Mouse (Mus musculus) limb, embryonic 12.5 days (tissue): ENCODE measurements around the gene Ttc30b. TPM values are rescaled to one million over a fixed set of nuclear protein-coding genes. Genes with fewer than 3 reads are reported as not detected.
A peak's percentile ranks its signal among the peaks of the same experiment; 100 is the strongest.
"Not testable (repeated sequence)": the region's sequence is repeated elsewhere in the genome, so short reads cannot be mapped to it uniquely, and the experiment has no call there.

Experiments
- ATAC-seq: fragments of 200-750 bp; cut with Nextera tagmentation; 2 replicates; pipeline ENCODE4 v1.8.0; 2017; ENCODE audit warnings: low read depth, moderate TSS enrichment; ENCODE audit not compliant: insufficient number of reproducible peaks, insufficient read depth, low FRiP score, low TSS enrichment
- H3K27ac ChIP-seq: fragments of 300-500 bp; sonication (generic); 2 replicates; pipeline ENCODE4 v1.5.1; 2016; ENCODE audit warnings: mild to moderate bottlenecking, moderate library complexity
- H3K27me3 ChIP-seq: fragments of 300-500 bp; sonication (generic); 2 replicates; pipeline ENCODE4 v1.6.1; 2016; ENCODE audit warnings: mild to moderate bottlenecking, moderate library complexity
- H3K36me3 ChIP-seq: fragments of 300-500 bp; sonication (generic); 2 replicates; pipeline ENCODE4 v1.6.1; 2016; ENCODE audit warnings: mild to moderate bottlenecking, moderate library complexity
- H3K4me1 ChIP-seq: fragments of 300-500 bp; sonication (generic); replicated peaks from 2 replicates; pipeline ENCODE4 v1.6.1; 2016
- H3K4me2 ChIP-seq: fragments of 300-500 bp; sonication (generic); 2 replicates; pipeline ENCODE4 v1.6.1; 2016; ENCODE audit warnings: mild to moderate bottlenecking, moderate library complexity
- H3K4me3 ChIP-seq: fragments of 300-500 bp; sonication (generic); replicated peaks from 2 replicates; pipeline ENCODE4 v1.5.1; 2016; ENCODE audit warnings: mild to moderate bottlenecking
- H3K9ac ChIP-seq: fragments of 300-500 bp; sonication (generic); replicated peaks from 2 replicates; pipeline ENCODE4 v1.6.1; 2016; ENCODE audit warnings: mild to moderate bottlenecking, moderate library complexity
- H3K9me3 ChIP-seq: fragments of 300-500 bp; sonication (generic); 2 replicates; pipeline ENCODE4 v1.6.1; 2016; ENCODE audit warnings: mild to moderate bottlenecking, moderate library complexity
- WGBS: fragments of 180-500 bp; shearing (Covaris S2); methylation state at CpG from one replicate; pipeline ENCODE4 v1.1.7; 2016; 5-methylcytosine and 5-hydroxymethylcytosine counted together
- polyA plus RNA-seq: library from polyadenylated mRNA; unstranded; fragments of >200 nt; fragmentation: Nextera tagmentation; extraction: Ambion mirVana; gene quantifications from 2 replicates; pipeline ENCODE4 v1.2.1, GENCODE M21; 2016

Gene Ttc30b
- 9.2 and 9.9 TPM in 2 replicates for polyA plus RNA-seq

DNA sequence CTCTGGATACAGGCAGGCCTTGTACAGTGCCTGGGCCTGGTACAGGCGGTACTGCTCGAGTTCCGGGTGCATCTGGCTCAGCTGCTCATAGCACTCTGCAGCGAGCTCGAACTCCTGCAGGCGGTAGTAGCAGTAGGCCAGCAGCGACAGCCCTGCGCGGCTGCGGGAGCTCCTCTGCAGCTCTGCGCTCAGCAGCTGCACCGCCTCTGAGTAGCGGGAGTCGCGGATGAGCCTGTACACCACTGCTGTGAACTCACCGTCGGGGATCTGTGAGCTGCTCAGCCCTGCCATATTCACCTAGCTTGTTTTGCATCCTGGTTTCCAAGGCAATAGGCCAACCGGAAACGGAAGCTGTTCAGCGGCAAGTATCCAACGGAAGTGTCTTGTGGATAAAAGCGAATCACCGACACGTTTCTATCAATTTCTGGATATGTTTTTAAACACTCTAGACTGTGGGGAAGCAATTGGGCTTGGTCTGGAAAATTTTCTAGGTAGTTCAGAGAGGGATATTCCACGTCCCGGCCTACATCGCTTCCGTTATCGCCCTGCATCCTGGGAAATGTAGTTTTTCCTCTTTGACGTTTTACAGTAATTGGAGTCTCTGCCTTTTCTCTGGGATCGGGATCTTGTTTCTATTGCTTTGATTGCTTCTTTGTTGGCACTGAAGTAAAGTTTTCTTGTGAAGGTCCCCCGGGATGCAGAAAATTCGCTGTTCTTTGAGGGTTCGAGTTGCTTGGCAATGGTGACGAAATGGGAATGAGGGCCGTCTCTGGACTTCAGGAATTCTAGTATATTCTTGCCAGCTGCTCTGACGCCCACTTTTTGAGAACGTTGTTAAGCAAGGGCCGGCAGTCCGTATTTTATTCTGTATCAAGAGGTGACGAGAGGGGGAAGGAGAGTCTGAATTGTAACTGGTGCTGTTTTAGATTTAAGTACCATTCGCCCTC, at the start of gene Ttc30b:
Gene Ttc30b (minus strand): TSS at position 469 of the 947 bp plus-strand sequence.
- Histone ChIP-seq H3K9ac (peak within 1 kb of the TSS; percentile 58), H3K4me3 (peak within 1 kb of the TSS; percentile 49), H3K36me3 (no peaks in the 10 kb centered on the region), H3K27ac (peak within 1 kb of the TSS; percentile 85), H3K4me1 (peaks cover 22% of the 10 kb centered on the region), H3K4me2 (peak within 1 kb of the TSS; percentile 52), H3K9me3 (no peaks in the 10 kb centered on the region), H3K27me3 (no peaks in the 10 kb centered on the region)
- WGBS = 2% methylated on average over 42 of the region's 42 CpGs
- peak; percentile 83 for ATAC-seq

DNA sequence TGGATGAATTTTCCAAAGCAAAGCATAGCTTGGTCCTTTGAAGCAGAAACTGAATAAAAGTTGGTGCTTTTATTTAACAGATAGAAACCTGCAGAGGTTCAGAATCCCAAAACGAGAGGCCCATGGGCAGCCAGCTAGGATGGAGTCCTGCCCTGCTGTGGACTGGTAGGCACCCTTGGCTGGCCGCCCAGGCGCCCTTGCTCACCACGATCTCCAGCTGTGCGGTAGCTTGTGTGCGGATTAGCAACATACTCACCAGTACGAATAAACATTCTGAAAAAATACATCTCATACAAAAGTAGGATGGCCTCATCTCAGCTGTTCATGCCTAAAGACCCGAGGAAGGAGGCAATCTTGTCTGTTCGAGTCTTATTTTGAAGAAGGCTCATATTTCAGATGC, 49.4 kb upstream of the Ttc30b start:
- Histone ChIP-seq H3K4me3 (no peak overlapping the region), H3K36me3 (no peaks in the 10 kb centered on the region), H3K4me1 (peaks cover 68% of the 10 kb centered on the region), H3K9me3 (no peaks in the 10 kb centered on the region), H3K27me3 (no peaks in the 10 kb centered on the region), H3K4me2 (no peak overlapping the region), H3K9ac (no peak overlapping the region), H3K27ac (peak overlapping the region; percentile 80)
- ATAC-seq = no peak
- WGBS = 68% methylated on average over 9 of the region's 9 CpGs

- H3K4me1 ChIP-seq = peaks cover 42% of the 10 kb centered on the region
- H3K4me3 ChIP-seq = no peak overlapping the region
- H3K9ac ChIP-seq = no peak overlapping the region
- H3K9me3 ChIP-seq = no peaks in the 10 kb centered on the region
- no peak for ATAC-seq
- H3K27ac ChIP-seq = 0 out of 2 replicates have a peak overlapping the region, but pooled peaks have one; percentile 20
- no peaks in the 10 kb centered on the region for H3K27me3 ChIP-seq
- H3K4me2 ChIP-seq = no peak overlapping the region
- H3K36me3 ChIP-seq = no peaks in the 10 kb centered on the region
- 8% methylated on average over 2 of the region's 2 CpGs for WGBS
These were observed 46.7 kb upstream of the Ttc30b start for GRCm38 (mm10) chr2:75985124-75985523.

- WGBS = 84% methylated on average over 3 of the region's 3 CpGs
- Histone ChIP-seq H3K27me3 (no peaks in the 10 kb centered on the region), H3K36me3 (no peaks in the 10 kb centered on the region), H3K9ac (no peak overlapping the region), H3K27ac (no peak overlapping the region), H3K4me2 (no peak overlapping the region), H3K9me3 (no peaks in the 10 kb centered on the region), H3K4me3 (no peak overlapping the region), H3K4me1 (peaks cover 30% of the 10 kb centered on the region)
- ATAC-seq = no peak
These were observed 45.5 kb upstream of the Ttc30b start for GRCm38 (mm10) chr2:75983847-75984246.

- Histone ChIP-seq H3K9me3 (no peaks in the 10 kb centered on the region), H3K4me2 (no peak overlapping the region), H3K4me3 (no peak overlapping the region), H3K9ac (no peak overlapping the region), H3K4me1 (peaks cover 23% of the 10 kb centered on the region), H3K36me3 (no peaks in the 10 kb centered on the region), H3K27ac (no peak overlapping the region), H3K27me3 (no peaks in the 10 kb centered on the region)
- ATAC-seq = no peak
- WGBS = over 99% methylated on average over 3 of the region's 3 CpGs
These were observed 44.7 kb upstream of the Ttc30b start for GRCm38 (mm10) chr2:75983091-75983490.

DNA sequence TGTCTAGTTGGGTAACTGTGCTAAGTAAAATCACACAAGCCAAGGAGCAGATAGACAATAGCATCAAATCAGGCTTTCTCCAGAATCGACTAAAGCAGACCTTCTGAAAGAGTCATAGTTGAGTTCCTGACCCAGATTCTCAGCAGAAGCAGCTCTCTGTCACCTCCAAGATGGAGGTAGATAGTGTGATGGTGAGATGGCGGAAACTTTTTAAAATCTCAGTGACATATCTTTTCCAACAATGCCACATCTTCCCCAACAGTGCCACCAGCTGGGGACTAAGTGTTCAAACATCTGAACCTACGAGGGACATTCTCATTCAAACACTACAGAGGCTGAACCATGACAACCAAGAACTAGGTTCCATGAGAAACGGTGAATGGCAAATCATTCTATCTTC, 44.2 kb upstream of the Ttc30b start:
- ATAC-seq = no peak
- no peaks in the 10 kb centered on the region for H3K27me3 ChIP-seq
- no peak overlapping the region for H3K4me2 ChIP-seq
- H3K9ac ChIP-seq = no peak overlapping the region
- no peak overlapping the region for H3K27ac ChIP-seq
- WGBS = 93% methylated on average over 4 of the region's 4 CpGs
- no peak overlapping the region for H3K4me3 ChIP-seq
- H3K4me1 ChIP-seq = peaks cover 18% of the 10 kb centered on the region
- H3K9me3 ChIP-seq = no peaks in the 10 kb centered on the region
- H3K36me3 ChIP-seq = no peaks in the 10 kb centered on the region

- peak within 1 kb of the TSS; percentile 54; the same call in 1 of the 2 replicates for H3K27ac ChIP-seq
- H3K36me3 ChIP-seq, H3K27me3 ChIP-seq, H3K4me1 ChIP-seq, H3K9me3 ChIP-seq: not testable (repeated sequence)
- H3K4me2 ChIP-seq = peak within 1 kb of the TSS; percentile 68
- peak; percentile 54 for ATAC-seq
- peak within 1 kb of the TSS; percentile 45 for H3K4me3 ChIP-seq
- H3K9ac ChIP-seq = peak within 1 kb of the TSS; percentile 31; the same call in 1 of the 2 replicates
- 2% methylated on average over 30 of the region's 34 CpGs for WGBS
These were observed 43.2 kb upstream of the Ttc30b start, which contains the start of gene Ttc30a1 for GRCm38 (mm10) chr2:75981440-75982081. Gene Ttc30a1, minus strand, starts transcription at chr2:75981967.

GRCm38 (mm10) chr2:75980933-75981439, 42.6 kb upstream of the Ttc30b start:
- H3K4me3 ChIP-seq = peak overlapping the region; percentile 45
- peak overlapping the region; percentile 68 for H3K4me2 ChIP-seq
- 95% methylated on average over 13 of the region's 13 CpGs for WGBS
- H3K36me3 ChIP-seq, ATAC-seq, H3K27ac ChIP-seq, H3K4me1 ChIP-seq, H3K27me3 ChIP-seq, H3K9me3 ChIP-seq, H3K9ac ChIP-seq: not testable (repeated sequence)

DNA sequence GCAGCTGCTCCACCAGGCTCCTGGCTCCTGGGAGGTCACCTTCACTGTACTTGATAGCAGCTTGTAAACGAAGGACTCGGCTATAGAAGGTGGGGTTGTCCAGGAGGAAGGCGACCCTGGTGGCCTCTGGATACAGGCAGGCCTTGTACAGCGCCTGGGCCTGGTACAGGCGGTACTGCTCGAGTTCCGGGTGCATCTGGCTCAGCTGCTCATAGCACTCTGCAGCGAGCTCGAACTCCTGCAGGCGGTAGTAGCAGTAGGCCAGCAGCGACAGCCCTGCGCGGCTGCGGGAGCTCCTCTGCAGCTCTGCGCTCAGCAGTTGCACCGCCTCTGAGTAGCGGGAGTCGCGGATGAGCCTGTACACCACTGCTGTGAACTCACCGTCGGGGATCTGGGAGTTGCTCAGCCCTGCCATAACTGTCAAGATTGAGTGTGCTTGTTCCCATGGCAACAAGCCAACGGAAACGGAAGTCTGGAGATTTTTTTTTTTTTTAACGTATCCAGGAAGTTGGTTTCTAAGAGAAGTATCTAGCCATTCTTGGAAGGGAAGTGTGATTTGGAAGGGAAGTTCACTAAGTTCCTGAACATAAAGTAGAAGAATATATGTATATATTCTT, 39.5 kb upstream of the Ttc30b start, which contains the start of gene Ttc30a2:
Gene Ttc30a2 (minus strand): TSS at position 419 of the 617 bp plus-strand sequence.
- not testable (repeated sequence) for H3K9ac ChIP-seq, H3K27me3 ChIP-seq, H3K27ac ChIP-seq, H3K4me3 ChIP-seq, H3K36me3 ChIP-seq, H3K4me1 ChIP-seq, H3K9me3 ChIP-seq
- ATAC-seq = 0 out of 2 replicates have a peak, but pooled peaks have one; percentile 9
- 0 out of 2 replicates have a peak within 1 kb of the TSS, but pooled peaks have one; percentile 21 for H3K4me2 ChIP-seq
- 28% methylated on average over 21 of the region's 24 CpGs for WGBS

DNA sequence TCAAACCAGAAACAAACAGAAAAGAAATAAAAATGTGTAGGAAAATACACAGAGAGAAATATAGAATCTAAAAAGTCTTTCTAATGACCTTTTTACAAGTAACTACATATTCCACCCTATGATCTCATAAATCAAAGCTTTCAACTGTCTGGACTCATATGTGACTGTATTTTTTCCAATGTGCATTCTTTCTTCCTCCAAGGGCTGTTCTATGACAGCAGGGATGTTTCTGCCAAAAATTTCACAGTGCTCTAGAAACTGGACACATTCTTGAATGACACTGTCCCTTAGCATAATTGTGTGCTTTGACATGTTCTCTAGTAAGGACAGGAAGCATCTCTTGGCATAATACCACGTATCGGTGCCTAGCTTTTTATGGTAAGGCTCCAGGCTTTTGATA, 37.7 kb upstream of the Ttc30b start:
- not testable (repeated sequence) for H3K4me1 ChIP-seq, H3K27ac ChIP-seq, H3K4me3 ChIP-seq, ATAC-seq, H3K9ac ChIP-seq, H3K27me3 ChIP-seq, H3K4me2 ChIP-seq, H3K36me3 ChIP-seq, H3K9me3 ChIP-seq
- WGBS = 81% methylated on average over 2 of the region's 2 CpGs

GRCm38 (mm10) chr2:75974131-75974530, 35.7 kb upstream of the Ttc30b start:
- no peak for ATAC-seq
- Histone ChIP-seq H3K36me3 (no peaks in the 10 kb centered on the region), H3K27ac (no peak overlapping the region), H3K9me3 (no peaks in the 10 kb centered on the region), H3K4me2 (no peak overlapping the region), H3K4me1 (peaks cover 6% of the 10 kb centered on the region), H3K27me3 (no peaks in the 10 kb centered on the region), H3K9ac (no peak overlapping the region), H3K4me3 (no peak overlapping the region)
- 53% methylated on average over 9 of the region's 9 CpGs for WGBS
